Mouse (Mus musculus) thymus, postnatal 25 days (tissue): Measurements from ENCODE around the gene Gfi1b.

ENCODE experiments used
- DNase-seq: peaks from one replicate; pipeline ENCODE4 v3.0.0; 2022

Gfi1b gene

DNA sequence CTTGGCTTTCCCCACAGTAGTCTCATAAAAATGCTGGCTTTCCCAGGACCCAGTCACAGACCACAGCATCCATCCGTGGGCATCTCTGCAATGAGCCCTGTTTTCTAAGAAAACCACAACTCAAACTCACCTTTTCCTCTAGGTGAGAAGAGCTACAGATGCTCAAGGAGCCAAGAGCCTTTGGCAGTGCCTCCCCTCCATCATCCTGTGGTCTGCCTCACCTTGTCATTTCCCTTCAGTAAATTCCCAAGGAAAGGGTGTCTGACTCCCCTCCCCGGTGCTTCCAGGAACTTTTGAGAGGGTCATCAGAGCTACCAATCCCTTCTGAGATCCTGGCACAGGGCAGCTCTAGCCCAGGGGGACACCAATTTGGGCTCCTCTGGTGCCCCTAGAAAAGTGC lies 671 bp downstream of the Gfi1b start:
- no peak for DNase-seq

DNA sequence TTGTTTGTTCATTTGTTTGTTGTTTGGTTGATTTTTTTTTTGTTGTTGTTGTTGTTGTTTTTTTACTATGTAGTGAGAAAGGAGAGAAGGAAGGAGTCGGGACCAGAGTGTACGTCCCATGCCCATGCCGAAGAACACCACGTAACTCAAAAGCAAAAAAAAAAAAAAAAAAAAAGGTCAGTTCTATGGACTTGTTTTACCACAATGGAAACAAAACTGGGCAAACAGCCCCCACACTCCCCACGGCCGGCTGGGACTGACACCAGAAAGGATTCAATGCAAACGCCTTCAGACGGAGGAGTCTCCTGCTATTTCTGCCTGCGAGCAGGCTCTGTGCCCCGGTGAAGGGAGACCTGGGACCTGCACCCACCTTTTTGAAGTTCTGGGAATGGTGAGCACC lies 1.3 kb downstream of the Gfi1b start:
- DNase-seq, result no peak

DNA sequence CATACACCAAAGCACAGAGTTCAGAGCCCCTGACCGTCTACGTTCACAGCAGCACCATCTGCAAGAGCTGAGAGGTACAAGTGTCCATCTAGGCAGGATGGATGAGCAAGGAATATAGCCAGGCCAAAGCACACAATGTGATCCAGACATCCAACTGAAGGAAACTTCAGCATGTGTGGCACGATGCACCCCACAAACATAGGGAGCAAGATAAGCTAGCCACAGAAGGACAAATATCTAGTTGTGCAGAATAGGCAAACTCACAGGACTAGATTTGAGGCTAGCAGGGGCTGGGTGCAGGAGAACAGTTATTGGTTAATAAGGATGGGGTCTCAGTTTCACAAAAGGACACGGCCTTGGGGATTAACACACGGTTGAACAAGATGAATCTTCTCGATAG lies 2.4 kb downstream of the Gfi1b start:
- no peak for DNase-seq

DNA sequence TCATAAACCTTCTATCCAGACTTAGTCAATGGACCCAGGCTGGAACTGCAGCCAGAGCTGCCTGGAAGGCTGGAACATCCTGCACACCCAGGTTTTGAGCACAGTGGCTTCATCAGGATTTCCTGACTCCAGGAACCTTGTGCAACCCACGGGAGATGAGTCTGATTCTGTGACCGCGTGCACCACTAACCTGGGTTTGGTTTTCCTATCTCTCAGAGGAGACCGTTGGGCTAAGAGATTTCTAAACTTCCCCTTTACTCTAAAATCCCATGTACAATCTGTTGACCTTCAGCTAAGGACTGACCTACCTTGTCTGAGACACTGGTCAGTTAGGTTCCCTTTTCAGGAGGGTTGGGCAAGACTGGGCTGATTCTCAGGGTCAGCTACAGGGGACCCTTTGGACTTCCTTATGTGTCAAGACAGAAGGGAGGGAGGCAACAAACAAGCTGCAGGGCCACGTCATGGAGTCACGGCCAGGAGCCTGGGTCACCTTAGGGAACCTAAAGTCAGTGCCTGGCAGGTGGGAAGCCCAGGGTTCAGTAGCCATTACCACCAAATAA lies 2.9 kb downstream of the Gfi1b start:
- no peak for DNase-seq

DNA sequence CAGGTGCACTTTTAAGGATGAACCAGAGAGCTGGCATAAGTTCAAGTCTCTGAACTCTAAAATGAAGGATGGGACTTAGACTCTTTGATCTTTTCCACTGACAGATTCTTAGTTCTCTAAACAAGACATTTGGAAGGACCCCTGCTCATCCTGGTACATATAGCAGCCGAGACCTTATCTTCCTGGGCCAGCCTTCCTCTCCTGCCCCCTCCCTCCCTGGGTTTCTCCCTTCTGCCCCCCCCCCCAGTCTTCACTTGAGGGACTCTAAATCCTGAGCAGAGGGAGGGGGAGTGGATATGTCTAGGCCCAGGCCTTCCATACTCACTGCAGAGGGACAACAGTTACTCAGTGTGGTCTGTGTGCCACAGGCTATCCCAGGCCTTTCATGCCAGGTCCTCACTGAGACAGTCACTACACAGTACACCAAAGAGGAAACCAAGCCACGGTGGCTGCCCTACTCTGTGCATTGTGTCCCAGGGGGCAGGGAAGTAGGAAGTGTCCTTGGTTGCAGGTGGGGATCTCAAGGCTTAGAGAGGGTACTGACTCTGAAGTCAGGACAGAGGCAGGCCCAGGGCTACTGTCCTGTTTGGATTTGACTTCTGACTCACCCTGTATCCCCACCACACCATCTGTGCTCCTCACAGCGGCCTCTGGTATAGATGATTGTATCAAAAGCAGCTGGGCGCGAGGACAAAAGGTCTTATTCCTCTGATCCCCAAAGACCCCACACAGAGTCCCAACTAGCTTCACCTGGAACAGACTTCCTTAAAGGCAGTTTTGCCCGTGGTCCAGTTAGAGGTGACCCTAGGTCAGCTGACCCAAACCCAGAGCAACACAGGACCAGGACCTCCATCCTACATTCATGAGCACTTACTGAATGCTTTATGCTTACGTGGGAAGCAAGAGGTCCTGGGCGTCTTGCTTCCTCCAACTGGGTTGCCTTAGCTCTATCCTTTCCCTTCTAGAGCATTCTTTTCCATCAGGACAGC lies 4.0 kb downstream of the Gfi1b start:
- no peak for DNase-seq

DNA sequence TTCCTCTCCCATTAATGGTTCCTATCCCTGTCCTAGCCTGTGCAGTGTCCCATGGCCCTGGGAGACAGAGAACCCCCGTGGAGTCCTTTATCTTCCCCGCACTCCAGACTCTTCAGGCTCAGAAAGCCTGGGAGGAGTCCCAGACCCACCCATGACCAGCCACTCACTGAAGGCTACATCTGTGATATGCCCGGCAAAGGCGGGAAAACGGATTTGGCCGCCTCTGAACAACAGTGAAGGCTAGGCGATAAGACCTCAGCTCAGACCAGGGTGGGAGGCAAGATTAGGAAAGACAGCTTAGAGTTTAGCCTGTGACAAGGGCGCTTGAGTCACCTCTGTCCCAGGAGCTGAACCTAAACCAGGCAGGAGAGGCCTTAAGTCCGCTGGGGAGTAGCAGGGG lies 4.9 kb downstream of the Gfi1b start:
- no peak for DNase-seq

DNA sequence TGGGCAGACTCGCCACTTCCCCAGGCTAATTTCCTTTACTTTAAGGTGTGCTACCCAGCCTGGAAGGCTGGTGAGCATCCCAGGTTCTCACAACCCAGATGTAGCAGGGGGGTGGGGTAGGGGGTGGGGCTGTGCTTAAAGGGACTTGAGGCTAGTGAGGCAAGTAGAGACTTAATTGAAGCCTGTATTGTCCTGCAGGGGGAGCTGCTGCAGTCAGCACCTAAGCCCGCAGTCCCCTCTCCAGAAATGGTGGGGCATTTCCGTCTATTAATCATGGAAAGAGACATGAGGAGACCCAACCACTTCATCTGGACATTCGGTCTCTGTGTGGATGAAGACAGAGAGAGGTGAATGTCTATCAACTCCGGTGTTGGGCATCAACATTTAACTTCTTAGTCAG lies 5.4 kb downstream of the Gfi1b start:
- peak; percentile 26 for DNase-seq

DNA sequence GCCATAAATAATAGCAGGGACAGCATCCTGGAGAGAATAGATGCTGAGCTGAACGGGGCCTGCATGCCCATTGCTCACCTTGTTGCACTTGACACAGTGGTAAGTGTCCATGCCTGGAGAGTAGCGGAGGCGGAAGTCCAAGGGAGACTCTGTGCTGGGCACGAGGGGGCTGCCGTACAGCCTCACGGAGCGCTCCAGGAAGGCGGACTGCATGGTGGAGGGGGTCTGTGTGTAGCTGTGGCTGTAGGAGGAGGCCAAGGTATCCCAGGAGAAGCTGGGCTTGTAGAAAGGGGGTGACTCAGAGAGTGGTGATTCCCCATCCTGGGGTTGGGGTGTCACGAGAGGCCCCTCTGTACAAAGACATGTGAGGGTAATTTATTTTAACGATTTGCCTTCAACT lies 8.2 kb downstream of the Gfi1b start:
- no peak for DNase-seq

DNA sequence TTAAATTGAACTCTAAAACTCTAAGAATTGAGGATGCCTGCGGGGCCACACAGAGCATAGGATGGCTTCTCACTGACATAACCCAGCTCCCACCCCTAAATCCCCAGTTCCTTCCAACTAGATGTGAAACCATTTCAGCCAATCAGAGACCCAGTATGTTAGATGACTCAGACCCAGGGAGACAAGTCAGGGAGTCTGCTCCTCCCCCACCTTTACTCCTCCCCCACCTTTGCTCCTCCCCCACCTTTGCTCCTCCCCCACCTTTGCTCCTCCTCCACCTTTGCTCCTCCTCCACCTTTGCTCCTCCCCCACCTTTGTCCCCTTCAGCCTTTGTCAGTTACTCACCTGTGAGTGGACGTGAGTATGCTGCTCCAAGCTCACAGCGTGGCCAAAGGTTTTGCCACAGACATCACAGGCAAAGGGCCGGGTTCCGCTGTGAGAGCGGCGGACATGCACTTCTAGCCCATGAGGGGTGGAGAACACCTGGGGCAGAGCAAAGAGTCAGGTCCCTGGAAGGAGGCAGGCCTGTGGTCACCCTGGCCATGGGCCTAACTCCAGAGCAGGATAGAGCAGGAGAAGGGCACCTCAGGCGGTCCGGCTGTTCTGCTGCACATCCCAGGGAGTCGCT lies 9.2 kb downstream of the Gfi1b start:
- no peak for DNase-seq

DNA sequence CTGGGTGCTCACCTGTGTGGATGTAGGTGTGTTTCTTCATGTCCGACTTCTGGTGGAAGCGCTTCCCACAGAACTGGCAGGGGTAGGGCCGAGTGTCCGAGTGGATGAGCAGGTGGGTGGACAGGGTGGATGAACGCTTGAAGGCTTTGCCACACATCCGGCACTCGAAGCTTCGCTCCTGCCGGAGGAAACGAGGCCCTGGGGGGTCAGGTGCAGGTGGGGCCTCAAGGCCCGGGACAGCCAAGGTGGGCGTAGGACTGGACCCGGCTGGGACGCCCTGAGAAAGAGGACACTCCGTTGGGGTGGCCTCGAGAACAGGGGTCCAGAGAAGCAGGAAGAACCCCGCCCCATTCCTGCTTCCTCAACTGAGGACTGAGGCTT lies 10.4 kb downstream of the Gfi1b start:
- DNase-seq, result no peak

DNA sequence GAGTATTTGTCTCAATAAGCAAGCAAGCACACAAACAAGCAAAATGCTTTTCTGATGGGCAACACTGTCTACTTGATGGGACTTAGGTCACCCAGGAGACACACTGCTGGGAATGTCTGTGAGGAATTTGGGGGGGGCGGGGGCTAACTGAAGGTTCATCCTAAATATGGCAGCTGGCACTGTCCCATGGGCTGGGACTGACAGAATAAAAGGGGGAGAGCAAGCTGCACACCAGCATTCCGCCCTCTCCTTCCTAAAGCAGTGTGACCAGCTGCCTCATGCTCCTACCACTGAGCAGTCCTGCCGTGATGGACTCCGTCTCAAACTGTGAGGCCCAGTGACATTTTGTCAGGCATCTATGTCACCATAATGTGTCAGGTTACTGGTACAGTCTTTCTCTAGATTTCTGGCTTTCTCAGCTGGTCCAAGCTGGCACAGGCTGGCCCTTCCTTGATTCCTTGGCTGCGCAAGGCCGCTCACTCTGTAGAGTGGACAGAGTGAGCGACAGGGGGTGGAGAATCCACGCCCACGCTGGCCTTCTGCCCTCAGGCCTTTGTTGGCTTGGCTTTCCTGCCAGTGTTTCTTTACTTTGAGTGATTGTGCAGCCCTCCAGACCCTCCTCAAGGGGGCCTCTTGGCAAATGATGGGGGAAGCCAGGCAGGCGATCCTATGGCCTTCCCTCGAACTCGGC lies 10.9 kb downstream of the Gfi1b start:
- no peak for DNase-seq

DNA sequence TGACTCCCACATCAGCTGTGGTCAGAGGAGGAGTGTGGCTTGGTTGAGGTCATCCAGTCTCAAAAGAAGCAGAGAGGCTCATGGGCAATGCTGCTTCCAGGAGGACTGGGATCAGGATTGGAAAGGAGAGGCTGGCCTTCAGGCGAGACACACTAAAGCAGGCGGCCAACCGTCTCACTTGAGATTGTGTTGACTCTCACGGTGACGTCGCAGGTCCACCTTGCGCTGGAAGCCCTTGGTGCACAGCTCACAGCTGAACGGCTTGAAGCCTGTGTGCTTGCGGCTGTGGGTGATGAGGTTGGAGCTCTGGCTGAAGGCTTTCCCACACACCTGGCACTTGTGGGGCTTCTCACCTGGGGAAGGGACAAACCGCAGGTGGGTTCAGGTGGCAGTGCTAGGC lies 11.9 kb downstream of the Gfi1b start:
- no peak for DNase-seq

DNA sequence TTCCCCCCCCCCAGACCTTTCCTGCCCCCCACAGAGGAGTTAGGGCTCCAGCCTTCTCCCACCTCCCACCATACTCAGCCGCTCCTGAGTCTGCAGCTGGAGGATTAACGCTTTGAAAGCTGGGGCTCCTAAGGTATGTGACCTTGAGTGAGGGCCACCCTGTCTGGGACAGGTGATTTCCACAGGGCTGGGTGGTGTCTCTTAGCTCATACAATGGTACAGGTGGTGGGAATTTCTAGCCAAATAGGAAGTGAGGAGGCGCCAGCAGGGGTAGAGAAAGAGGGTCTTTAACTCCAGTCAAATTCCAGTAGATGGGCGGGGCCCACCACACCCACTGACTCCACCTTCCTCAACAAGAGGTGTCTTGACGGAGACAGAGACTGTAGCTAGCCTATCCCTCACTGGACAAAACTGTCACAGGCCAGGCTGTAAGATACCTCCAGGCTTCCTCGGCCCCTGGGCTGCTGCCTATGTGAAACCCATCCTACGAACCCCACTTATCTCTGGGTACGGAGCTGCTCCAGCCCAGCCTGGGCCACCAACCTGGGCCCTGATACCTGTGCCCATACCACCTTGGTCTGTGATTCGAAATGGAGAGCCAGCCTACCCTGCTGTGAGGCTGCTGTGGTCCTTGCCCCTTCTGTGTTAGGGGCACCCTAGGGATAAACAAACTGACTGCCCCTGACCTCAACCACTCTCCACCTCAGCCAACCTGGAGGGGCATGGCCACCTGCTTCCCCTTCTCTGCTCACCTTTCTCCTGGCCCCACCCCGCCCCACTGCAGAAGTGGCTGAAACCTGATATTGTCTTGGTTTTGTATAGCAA lies 14.2 kb downstream of the Gfi1b start:
- no peak for DNase-seq

DNA sequence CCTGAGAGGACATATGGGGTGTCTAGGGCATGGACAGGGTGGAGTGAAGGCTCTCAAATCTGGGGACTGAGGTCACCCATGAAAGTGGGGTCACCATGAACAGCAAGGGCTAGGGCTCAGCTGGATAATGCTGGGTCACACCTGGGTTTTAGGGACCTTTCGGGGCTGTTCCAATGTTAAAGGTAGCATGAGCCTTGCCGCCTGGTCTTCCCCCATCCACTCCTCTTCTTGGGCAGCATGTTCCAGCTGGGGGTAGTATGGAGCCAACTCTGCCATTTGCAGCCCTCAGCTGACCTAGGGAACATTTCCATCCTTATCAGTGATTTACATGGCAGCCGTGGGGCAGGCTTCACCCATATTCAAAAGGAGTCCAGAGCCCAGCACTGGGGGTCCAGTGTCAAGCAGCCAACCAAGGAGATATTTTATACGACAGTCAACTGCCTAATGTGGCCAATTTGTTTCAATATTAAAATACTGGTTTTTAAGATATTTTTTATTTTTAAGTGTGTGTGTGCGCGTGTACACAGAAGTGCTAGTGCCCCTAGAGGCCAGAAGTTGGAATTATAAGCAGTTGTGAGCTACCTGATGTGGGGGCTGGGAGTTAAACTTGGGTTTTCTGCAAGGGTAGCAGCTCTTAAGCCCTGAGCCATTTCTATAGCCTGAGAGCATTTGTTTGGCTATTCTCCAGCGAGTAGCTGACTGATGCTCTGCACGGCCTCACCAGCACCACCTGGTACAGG lies 15.0 kb downstream of the Gfi1b start:
- no peak for DNase-seq

DNA sequence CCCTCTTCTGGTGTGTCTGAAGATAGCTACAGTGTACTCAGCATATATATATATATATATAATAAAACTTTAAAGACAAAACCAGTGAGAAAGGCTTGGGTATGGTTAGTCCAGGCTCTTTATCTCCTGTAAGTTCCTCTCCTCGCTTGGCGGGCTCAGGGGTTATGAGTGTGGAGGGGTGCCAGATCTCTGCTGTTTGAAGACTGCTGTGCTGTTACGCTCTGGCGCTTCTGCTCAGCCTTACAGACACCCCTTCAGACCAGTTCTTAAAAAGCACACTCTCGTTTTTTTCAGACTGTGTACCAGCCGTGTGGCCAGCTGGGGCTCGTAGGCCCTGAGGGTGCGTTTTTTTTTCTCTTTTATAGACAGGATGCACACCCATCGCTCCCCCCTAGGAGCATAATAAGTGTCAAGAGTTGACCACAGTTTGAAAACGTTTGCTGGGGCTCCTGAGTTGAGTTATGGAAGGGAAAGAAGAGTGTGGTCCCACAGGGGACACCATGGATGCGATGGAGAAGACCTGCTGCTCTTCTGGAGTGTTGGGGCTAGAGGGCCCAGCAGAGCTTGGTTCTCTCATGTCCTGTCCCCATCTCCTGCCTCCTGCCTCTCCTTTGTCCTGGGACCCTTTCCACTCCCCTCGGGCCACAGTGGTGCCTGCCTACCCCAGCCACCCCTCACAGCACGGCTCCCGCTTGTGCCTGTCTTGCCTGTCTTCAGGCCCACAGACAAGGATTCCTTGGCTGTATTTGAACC lies 15.8 kb downstream of the Gfi1b start:
- DNase-seq, result no peak

DNA sequence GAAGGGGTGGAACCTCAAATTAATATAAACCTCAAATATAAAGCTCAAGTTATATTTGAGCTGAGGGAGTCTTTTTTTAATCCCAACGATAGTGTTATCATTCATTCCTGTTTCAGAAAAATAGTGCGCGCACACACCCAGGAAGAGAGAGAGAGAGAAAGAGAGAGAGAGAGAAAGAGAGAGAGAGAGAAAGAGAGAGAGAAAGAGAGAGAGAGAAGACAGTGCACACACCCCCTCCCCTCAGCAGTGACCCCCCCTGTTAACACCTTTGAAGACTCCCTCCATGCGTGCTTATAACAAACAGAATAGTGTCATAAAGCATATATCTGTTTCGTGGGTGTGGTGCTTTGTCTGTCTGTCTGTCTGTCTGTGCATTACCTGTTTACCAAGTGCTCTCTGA lies 18.2 kb downstream of the Gfi1b start:
- no peak for DNase-seq

DNA sequence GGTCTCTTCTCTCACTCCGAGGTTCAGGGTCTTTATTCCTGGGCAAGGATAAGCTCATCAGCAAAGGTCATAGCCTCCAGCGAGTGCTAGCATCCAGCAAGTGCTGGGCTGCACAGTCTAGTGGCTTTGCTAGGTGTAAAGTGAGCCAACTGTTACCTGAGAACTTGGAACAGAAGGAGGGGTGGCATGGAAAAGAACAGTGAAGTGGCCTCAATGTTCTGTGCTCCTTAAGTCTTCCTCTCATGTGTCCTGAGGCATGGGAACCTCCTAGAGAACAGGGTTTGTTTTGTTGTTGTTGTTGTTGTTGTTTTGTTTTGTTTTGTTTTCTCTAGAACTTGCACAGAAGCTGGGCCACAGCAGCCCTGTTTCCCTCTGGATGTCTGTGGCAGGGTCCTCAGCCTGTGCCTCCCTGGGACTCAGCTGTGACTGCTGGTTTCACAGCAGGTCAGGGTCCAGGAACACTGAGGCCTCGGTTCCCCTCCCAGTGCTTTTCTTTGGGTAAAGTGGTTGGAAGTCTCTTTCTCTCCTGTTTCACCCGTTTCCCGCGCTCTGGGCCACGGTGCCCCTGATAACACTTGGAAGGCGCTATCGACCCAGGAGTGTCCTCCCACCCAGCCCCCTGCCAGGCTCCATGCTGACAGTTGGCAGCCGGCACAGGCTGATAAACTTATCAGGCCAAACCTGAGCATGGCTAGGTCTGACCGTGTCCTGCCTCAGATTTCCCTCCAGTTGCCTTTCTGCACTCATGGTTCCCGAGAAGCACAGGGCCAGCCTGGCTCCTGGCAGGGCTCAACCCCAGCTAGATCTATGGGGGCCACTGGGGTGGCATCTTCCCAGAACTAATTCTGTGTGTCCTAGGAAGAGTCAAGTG lies 19.8 kb downstream of the Gfi1b start:
- DNase-seq, result no peak

DNA sequence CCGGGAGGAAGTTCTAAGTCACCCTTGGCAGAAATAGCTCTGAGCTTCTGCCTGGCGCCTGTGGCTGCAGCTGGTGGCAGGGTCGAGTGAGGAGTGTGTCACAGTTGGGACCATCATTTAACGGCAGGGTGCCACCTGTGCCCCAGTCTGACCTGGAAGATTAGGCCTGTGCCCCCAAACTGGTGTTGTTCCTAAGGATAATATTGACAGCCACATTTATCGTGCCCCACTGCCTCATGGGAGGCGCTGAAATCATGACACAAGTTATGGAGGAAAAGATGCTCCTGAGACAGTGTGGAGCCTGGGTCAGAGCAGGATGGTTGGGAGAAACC lies 22.2 kb downstream of the Gfi1b start:
- peak; percentile 47 for DNase-seq

DNA sequence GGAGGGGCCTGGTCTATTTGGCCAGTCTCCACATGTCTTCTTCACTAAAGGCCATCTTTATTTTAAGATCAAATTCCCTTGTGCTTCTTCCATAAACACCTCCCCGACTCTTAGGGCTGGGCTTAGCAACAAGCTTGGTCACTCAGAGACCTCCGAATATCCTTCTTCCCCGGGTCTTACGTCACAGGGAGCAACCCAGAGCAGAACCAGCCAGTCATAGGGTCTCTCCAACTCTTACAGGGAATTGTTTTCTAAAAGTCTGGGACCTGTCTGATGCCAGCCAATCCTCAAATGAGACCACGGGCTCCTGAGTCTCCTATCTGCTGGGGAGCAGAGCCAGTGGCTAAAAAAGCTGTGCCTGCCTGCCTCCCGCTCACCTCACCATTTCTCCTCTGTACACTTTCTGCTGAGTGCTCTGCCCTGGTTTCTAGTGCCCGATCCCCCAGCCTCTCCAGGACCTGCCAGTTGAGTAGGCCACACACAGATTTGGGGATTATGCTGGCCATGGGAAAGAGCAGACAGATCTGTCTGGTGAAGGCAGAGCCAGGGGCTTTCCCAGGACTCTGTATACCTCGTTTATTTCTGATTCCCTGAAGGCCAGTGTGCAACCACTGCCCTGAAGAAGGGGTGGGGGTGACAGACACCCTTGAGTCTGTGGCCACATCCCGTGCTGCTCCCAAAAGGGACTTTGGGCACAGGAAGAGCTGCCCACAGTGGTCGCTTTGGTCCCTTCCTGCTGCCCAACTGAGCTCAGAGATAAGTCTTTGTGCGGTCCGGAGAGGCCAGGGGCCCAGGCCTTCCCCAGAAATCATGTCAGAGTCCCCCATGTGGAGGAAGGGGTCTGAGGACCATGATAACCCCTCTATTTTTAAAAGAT lies 22.9 kb downstream of the Gfi1b start:
- DNase-seq, result no peak
